Mouse (Mus musculus) ES-Bruce4 (cell line): ENCODE results near the gene Gar1. TPM values are rescaled to one million over a fixed set of nuclear protein-coding genes. Genes with fewer than 3 reads are reported as not detected.

Source experiments
- H3K27ac ChIP-seq: 2 replicates; pipeline ENCODE4 v1.5.1; 2012; ENCODE audit warnings: low read length, inconsistent platforms; ENCODE audit not compliant: insufficient read depth
- H3K27me3 ChIP-seq: 2 replicates; pipeline ENCODE4 v1.6.1; 2012; ENCODE audit warnings: mild to moderate bottlenecking, low read length, inconsistent platforms; ENCODE audit not compliant: control insufficient read depth, poor library complexity, insufficient read depth, severe bottlenecking
- H3K36me3 ChIP-seq: 2 replicates; pipeline ENCODE4 v1.6.1; 2012; ENCODE audit warnings: inconsistent platforms, mild to moderate bottlenecking, low read length, moderate library complexity; ENCODE audit not compliant: control insufficient read depth, poor library complexity, insufficient read depth, severe bottlenecking
- H3K4me1 ChIP-seq: one replicate; pipeline ENCODE4 v1.8.1; 2011; ENCODE audit warnings: low read length; ENCODE audit not compliant: control insufficient read depth, insufficient read depth
- H3K4me3 ChIP-seq: 2 replicates; pipeline ENCODE4 v1.5.1; 2011; ENCODE audit warnings: low read depth, mild to moderate bottlenecking, low read length
- H3K9ac ChIP-seq: 2 replicates; pipeline ENCODE4 v1.6.1; 2012; ENCODE audit warnings: low read depth, mild to moderate bottlenecking, inconsistent platforms; ENCODE audit not compliant: poor library complexity, severe bottlenecking
- H3K9me3 ChIP-seq: replicated peaks from 2 replicates; pipeline ENCODE4 v1.6.1; 2012; ENCODE audit warnings: mild to moderate bottlenecking, low read length, inconsistent platforms; ENCODE audit not compliant: control insufficient read depth, poor library complexity, insufficient read depth, severe bottlenecking
- CTCF ChIP-seq: IDR thresholded peaks from one replicate; pipeline ENCODE4 v1.8.1; 2011; ENCODE audit warnings: low read depth, low read length
- EP300 ChIP-seq: IDR thresholded peaks from 2 replicates; pipeline ENCODE4 v1.6.1; 2011; ENCODE audit warnings: low read depth, low read length; ENCODE audit not compliant: insufficient read depth
- POLR2A ChIP-seq: IDR thresholded peaks from one replicate; pipeline ENCODE4 v1.8.1; 2011; ENCODE audit warnings: low read length; ENCODE audit not compliant: insufficient read depth
- polyA plus RNA-seq: library from polyadenylated mRNA; stranded (reverse); fragments of >200 nt; gene quantifications from 2 replicates; pipeline ENCODE4 v1.2.4, GENCODE M21; 2011; ENCODE audit warnings: low read depth; ENCODE audit not compliant: missing spikeins, insufficient read depth, insufficient read length

The Gar1 gene
- polyA plus RNA-seq, 1 experiment: 210 TPM

- Histone ChIP-seq H3K27ac (no peak overlapping the region), H3K4me1 (no peaks in the 10 kb centered on the region), H3K27me3 (no peaks in the 10 kb centered on the region), H3K9ac (no peak overlapping the region), H3K9me3 (no peaks in the 10 kb centered on the region), H3K36me3 (no peaks in the 10 kb centered on the region), H3K4me3 (no peak overlapping the region)
- TF ChIP-seq POLR2A (no peak), EP300 (no peak), CTCF (no peak)
Measured at GRCm38 (mm10) chr3:129798551-129798950, 32.6 kb downstream of the Gar1 start.

GRCm38 (mm10) chr3:129797341-129797740 lies 33.9 kb downstream of the Gar1 start:
- Histone ChIP-seq H3K9ac (no peak overlapping the region), H3K9me3 (no peaks in the 10 kb centered on the region), H3K27ac (no peak overlapping the region), H3K4me3 (no peak overlapping the region), H3K36me3 (no peaks in the 10 kb centered on the region), H3K4me1 (no peaks in the 10 kb centered on the region), H3K27me3 (no peaks in the 10 kb centered on the region)
- TF ChIP-seq EP300 (no peak), CTCF (no peak), POLR2A (no peak)

- no peak for TF ChIP-seq EP300
- TF ChIP-seq POLR2A: no peak
- TF ChIP-seq CTCF: no peak
- Histone ChIP-seq H3K27me3 (no peaks in the 10 kb centered on the region), H3K27ac (no peak overlapping the region), H3K4me3 (no peak overlapping the region), H3K4me1 (no peaks in the 10 kb centered on the region), H3K36me3 (no peaks in the 10 kb centered on the region), H3K9ac (no peak overlapping the region), H3K9me3 (no peaks in the 10 kb centered on the region)
Measured at GRCm38 (mm10) chr3:129793801-129794200, 37.4 kb downstream of the Gar1 start.

GRCm38 (mm10) chr3:129782746-129783145 lies 48.5 kb downstream of the Gar1 start:
- no peak for TF ChIP-seq EP300
- TF ChIP-seq POLR2A: no peak
- TF ChIP-seq CTCF: peak; percentile 52
- Histone ChIP-seq H3K9ac (no peak overlapping the region), H3K27ac (no peak overlapping the region), H3K36me3 (no peaks in the 10 kb centered on the region), H3K4me1 (no peaks in the 10 kb centered on the region), H3K4me3 (no peak overlapping the region), H3K27me3 (no peaks in the 10 kb centered on the region), H3K9me3 (no peaks in the 10 kb centered on the region)

- no peaks in the 10 kb centered on the region for H3K4me1 ChIP-seq
- H3K27me3 ChIP-seq: no peaks in the 10 kb centered on the region
- H3K36me3 ChIP-seq: no peaks in the 10 kb centered on the region
- no peaks in the 10 kb centered on the region for H3K9me3 ChIP-seq
- H3K9ac ChIP-seq: no peak overlapping the region
- H3K27ac ChIP-seq: no peak overlapping the region
- no peak overlapping the region for H3K4me3 ChIP-seq
- TF ChIP-seq EP300: no peak
Measured at GRCm38 (mm10) chr3:129781435-129781834, 49.8 kb downstream of the Gar1 start.

Other genes with a start within 250 kb of the Gar1 start
- 1.2 and 2.8 TPM in 2 replicates for gene Egf, start 76.1 kb downstream of the Gar1 start, polyA plus RNA-seq
- not detected in 2 replicates for gene Lrit3, start 27.4 kb downstream of the Gar1 start, polyA plus RNA-seq
- 0.31 and 0.59 TPM in 2 replicates for gene Rrh, start 8.8 kb downstream of the Gar1 start, polyA plus RNA-seq
- not detected in 2 replicates for gene Cfi, start 4.5 kb upstream of the Gar1 start, polyA plus RNA-seq
- gene Pla2g12a, start 47.2 kb upstream of the Gar1 start, polyA plus RNA-seq: 15.5 and 17.6 TPM in 2 replicates
- 18.6 and 19.1 TPM in 2 replicates for gene Casp6, start 70.0 kb upstream of the Gar1 start, polyA plus RNA-seq
- gene Mcub, start 138.8 kb upstream of the Gar1 start, polyA plus RNA-seq: 1.3 and 1.4 TPM in 2 replicates
- 67.9 and 72.3 TPM in 2 replicates for gene Sec24b, start 230.2 kb upstream of the Gar1 start, polyA plus RNA-seq